Mouse (Mus musculus) thymus, adult 2 months (tissue): ENCODE measurements at regions not wholly inside any gene's neighbourhood (a gene's known extent, or its start where the extent isn't known, plus 50 kb on each side); places are given as distances from the start of the nearest gene placed in this dataset.
A peak's percentile ranks its signal among the peaks of the same experiment; 100 is the strongest.

ENCODE experiments used
- DNase-seq: peaks from one replicate; pipeline ENCODE4 v3.0.0; 2021
- H3K27ac ChIP-seq: fragments of 200-500 bp; 2 replicates; pipeline ENCODE4 v1.5.1; 2012; ENCODE audit warnings: low read length, control low read depth; ENCODE audit not compliant: control insufficient read depth, insufficient read depth
- H3K27me3 ChIP-seq: fragments of 200-500 bp; 2 replicates; pipeline ENCODE4 v1.6.1; 2012; ENCODE audit warnings: mild to moderate bottlenecking, low read length, moderate library complexity, mixed read lengths; ENCODE audit not compliant: control insufficient read depth, insufficient read depth
- H3K36me3 ChIP-seq: fragments of 200-500 bp; 2 replicates; pipeline ENCODE4 v1.6.1; 2012; ENCODE audit warnings: mild to moderate bottlenecking, low read length, moderate library complexity; ENCODE audit not compliant: control insufficient read depth, insufficient read depth
- H3K4me1 ChIP-seq: fragments of 200-500 bp; replicated peaks from 2 replicates; pipeline ENCODE4 v1.6.1; 2012; ENCODE audit warnings: low read length; ENCODE audit not compliant: control insufficient read depth, insufficient read depth
- H3K4me3 ChIP-seq: fragments of 200-500 bp; 2 replicates; pipeline ENCODE4 v1.5.1; 2012; ENCODE audit warnings: mild to moderate bottlenecking, low read length, control low read depth, moderate library complexity; ENCODE audit not compliant: control insufficient read depth, insufficient read depth
- CTCF ChIP-seq: fragments of 200-500 bp; IDR thresholded peaks from 2 replicates; pipeline ENCODE4 v1.5.1; 2012; ENCODE audit warnings: mild to moderate bottlenecking, control low read depth, low read length, moderate library complexity, borderline replicate concordance; ENCODE audit not compliant: control insufficient read depth, poor library complexity, insufficient read depth; ENCODE audit errors: extremely low read depth
- POLR2A ChIP-seq: fragments of 200-500 bp; IDR thresholded peaks from 2 replicates; pipeline ENCODE4 v1.6.1; 2012; ENCODE audit warnings: mild to moderate bottlenecking, low read length, control low read depth, moderate library complexity; ENCODE audit not compliant: control insufficient read depth, poor library complexity, insufficient read depth; ENCODE audit errors: extremely low read depth
- WGBS: fragments of 180-500 bp; shearing (Covaris S2); methylation state at CpG from one replicate; pipeline ENCODE4 v1.1.7; 2018; 5-methylcytosine and 5-hydroxymethylcytosine counted together

DNA sequence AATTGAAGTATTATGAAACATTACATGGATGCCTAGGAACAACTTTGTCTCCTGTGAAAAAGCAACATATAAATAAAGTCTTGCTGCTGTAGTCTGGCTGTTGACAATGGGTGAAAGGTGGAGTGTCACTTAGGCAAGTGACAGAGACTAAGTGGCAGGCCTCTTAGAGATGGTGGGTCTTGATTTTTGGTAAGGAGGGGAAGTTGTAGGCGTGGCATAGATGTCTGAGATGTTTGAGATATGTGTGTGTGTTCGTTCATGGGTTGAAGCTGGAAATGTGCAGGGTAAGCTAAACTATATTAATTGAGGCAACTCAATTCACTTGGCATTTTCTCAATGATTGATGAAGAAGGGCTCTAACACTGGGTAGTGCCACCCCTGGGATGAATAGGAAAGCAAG lies 90.7 kb upstream of the Rasgrp1 start:
- Histone ChIP-seq H3K27me3 (no peaks in the 10 kb centered on the region), H3K4me1 (peaks cover 28% of the 10 kb centered on the region), H3K4me3 (no peak overlapping the region), H3K27ac (peak overlapping the region; percentile 72), H3K36me3 (no peaks in the 10 kb centered on the region)
- 10% methylated on average over 2 of the region's 2 CpGs for WGBS
- TF ChIP-seq POLR2A: no peak
- TF ChIP-seq CTCF: no peak
- DNase-seq: peak; percentile 24

DNA sequence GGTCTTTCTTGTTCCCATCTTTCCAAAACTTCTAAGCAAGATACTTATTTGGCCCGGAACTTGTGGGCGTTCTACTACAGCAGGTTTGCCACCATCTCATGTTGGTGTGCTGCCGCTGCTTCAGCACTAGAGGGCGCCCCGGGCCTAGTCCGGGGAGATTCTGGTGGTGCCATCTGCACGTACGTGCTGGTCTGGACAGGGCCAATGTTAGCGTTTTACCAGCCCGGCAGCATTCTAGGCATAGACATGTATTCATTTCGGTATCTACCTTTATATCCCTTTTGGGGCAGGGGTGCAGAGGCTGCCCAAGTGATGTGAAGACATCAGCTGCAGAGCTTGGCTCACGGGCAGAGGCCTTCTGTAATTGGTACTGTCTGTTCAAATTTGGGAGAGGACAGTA lies 95.3 kb upstream of the Rasgrp1 start:
- TF ChIP-seq CTCF: 0 out of 2 replicates have a peak, but pooled peaks have one; percentile 60
- TF ChIP-seq POLR2A: no peak
- Histone ChIP-seq H3K4me3 (no peak overlapping the region), H3K27me3 (no peaks in the 10 kb centered on the region), H3K27ac (peak overlapping the region; percentile 90), H3K36me3 (no peaks in the 10 kb centered on the region), H3K4me1 (peaks cover 37% of the 10 kb centered on the region)
- peak; percentile 50 for DNase-seq
- WGBS: 91% methylated on average over 12 of the region's 12 CpGs

DNA sequence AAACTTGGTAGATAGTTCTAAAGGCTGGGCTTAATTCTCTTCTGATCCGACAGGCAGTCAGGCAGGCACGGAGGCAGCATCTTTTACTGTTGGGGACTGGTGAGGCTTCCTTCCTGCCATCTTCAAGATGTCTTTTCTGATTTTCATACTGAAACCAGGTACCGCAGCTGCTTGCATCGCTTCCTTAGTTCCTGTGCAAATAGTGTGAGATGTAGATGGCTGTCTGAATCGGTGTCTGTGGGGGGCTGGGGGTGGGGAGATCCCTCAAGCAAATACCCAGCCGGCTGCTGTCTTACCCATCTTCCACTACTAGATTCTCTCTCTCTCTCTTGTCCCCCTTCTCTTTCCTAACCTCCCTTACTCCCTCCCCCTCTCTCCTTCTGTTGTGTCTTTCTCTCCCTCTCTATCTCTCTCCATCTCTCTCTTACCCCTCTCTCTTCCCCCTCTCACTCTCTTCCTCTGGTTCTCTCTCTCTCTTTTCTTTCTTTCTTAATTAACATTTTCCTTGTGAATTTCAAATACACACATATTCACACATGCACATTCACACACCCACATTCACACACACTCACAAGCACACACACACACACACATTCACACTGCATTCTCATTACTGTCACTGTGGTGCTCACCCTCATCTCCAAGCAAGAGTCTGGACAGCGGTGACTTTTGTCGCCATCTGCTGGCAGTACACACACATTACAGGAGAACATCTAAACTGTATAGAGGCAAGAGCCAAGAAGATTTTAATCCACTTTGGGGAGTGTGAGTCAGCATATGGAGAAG lies 96.0 kb upstream of the Rasgrp1 start:
- H3K27ac ChIP-seq: peak overlapping the region; percentile 90
- H3K27me3 ChIP-seq: no peaks in the 10 kb centered on the region
- H3K4me3 ChIP-seq: no peak overlapping the region
- peaks cover 34% of the 10 kb centered on the region for H3K4me1 ChIP-seq
- no peak for TF ChIP-seq CTCF
- no peaks in the 10 kb centered on the region for H3K36me3 ChIP-seq
- peak; percentile 85 for DNase-seq
- WGBS: 9% methylated on average over 8 of the region's 8 CpGs

DNA sequence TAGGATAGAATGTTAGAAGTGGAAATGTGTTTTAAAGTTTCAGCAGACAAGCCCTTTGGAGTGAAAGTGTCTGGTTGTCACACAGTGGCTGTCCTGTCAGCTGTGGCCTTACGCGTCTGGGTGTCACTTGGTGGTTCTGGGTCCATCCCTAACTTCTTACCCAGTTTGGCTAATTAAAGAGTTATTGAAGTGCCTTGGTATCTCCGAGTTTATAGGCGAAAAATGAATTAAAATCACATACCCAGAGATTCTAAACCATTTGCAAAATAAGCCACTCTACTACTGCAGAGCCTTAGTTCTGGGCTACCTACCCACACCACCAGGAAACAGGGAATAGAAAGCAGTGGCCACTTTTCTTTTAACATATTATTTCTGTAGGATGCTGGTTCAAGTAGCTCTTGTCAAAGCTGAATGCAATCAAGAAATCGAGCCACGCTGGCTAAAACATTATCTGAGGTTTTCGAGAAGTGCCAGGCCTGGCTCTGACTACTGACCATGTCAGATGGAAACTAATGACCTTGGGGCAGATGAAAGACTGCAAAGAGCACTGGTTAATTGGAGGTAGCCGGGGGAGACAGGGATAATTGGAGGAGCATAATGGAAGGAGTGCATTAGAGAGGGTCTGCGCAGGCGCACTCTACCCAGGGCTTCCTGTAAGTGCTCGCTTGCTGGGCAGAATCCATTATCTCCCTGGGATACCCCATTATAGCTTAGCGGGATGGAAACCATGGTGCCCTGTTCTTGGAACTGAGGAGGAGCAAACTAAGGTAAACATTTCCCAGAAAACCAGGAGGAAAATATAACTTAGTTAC lies 96.8 kb upstream of the Rasgrp1 start:
- WGBS: 81% methylated on average over 12 of the region's 12 CpGs

DNA sequence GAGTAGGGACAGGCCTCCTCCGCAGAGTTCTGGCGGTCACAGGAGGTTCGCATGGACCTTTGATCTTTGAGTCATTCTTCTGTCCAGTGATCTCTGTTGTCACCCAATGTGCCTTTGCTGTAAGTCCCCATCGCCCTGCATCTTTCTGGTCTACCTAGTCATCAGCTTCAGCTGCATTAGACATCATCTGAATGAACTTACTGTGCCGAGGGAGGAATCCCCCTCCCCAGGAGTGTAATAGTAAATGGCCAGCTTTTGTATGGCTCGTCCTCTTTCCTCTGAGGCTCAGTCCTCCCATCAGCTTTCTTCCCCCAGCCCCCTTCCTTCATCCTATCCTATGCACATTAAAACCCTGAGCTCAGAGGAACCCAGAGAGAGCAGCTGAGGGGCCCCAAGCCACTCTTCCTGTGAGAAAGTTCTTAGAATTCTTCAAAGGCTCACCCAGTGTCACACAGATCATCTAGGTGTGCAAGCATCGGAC lies 98.0 kb upstream of the Rasgrp1 start:
- DNase-seq: peak; percentile 62
- WGBS: 45% methylated on average over 7 of the region's 7 CpGs
- no peak for TF ChIP-seq CTCF
- no peak for TF ChIP-seq POLR2A
- Histone ChIP-seq H3K36me3 (no peaks in the 10 kb centered on the region), H3K27ac (peak overlapping the region; percentile 94), H3K27me3 (no peaks in the 10 kb centered on the region), H3K4me1 (peaks cover 36% of the 10 kb centered on the region), H3K4me3 (no peak overlapping the region)

More for the DNA sequence above, 96.8 kb upstream of the Rasgrp1 start:
- Histone ChIP-seq H3K4me1 (peaks cover 33% of the 10 kb centered on the region), H3K27ac (no peak overlapping the region; the same call in 1 of the 2 replicates), H3K36me3 (no peaks in the 10 kb centered on the region), H3K27me3 (no peaks in the 10 kb centered on the region), H3K4me3 (no peak overlapping the region)
- no peak for DNase-seq
- TF ChIP-seq CTCF (no peak), POLR2A (no peak)

DNA sequence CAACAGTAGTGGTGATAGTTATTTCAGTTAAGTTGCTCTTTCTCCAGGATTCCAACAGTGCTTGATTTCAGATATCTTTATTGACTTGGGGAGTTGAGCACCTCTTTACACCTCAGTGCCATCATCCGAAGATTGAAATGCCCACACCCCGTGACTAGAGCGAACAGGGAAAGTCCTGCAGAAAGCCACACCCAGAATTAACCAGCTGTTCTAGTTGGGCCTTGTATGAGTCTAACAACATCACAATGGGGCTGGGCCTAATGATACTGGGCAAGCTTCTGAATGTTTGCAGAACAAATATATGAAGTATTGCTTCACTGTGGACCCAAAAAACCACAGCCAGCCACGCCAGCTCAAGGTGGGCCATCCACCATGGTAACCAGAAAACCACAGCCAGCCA lies 100.1 kb upstream of the Rasgrp1 start:
- no peak overlapping the region for H3K4me3 ChIP-seq
- TF ChIP-seq POLR2A: no peak
- no peak for TF ChIP-seq CTCF
- H3K27ac ChIP-seq: no peak overlapping the region
- peaks cover 43% of the 10 kb centered on the region for H3K4me1 ChIP-seq
- no peaks in the 10 kb centered on the region for H3K27me3 ChIP-seq
- H3K36me3 ChIP-seq: no peaks in the 10 kb centered on the region
- WGBS: 86% methylated on average over 4 of the region's 4 CpGs
- DNase-seq: no peak
